ENCODE assay signal across 17 mouse cellular contexts in the genomic region with DNA sequence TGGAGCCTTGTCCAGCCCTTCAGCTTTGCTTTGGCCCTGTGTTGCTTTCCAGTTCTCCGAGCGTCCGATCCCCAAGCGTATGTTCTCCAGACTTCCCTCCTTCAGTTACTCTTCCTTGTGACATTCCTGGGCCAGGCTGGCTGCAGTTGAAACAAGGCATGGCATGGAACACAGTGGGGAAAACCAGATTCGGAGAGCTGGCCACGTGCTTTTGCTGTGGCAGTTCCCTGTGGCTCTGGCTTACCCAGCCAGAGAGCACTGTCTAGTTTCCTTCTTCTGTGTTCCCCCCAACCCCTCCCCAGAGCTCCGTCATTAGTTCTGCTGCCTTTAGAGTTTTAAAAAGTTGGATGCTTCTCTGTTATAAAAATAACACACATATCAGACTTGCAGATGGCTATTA.
DNase-seq lines count a peak whose midpoint lies in the region; ATAC-seq and TF ChIP-seq lines count a peak whose summit lies in the region.
"Had no signal": no experiment of that assay in that cellular context is flagged by ENCODE, and none has a peak within 500 bp of the region (broad histone marks: within the 10 kb centered on the region; RNA-seq: fewer than 3 reads in every experiment).

No protein-coding gene starts in this region.

- no peaks in the 10 kb centered on the region for H3K9me3 ChIP-seq in embryonic facial prominence, embryonic 12.5 days
- H3K9me3 ChIP-seq in embryonic facial prominence, embryonic 10.5 days, result no peaks in the 10 kb centered on the region
- no peaks in the 10 kb centered on the region for H3K9me3 ChIP-seq in hindbrain, embryonic 10.5 days
- no peaks in the 10 kb centered on the region for H3K9me3 ChIP-seq in hindbrain, postnatal 0 days (ENCODE audit: low read length)
- H3K9me3 ChIP-seq in stomach, embryonic 15.5 days, result no peaks in the 10 kb centered on the region
- no peaks in the 10 kb centered on the region for H3K9me3 ChIP-seq in stomach, postnatal 0 days (ENCODE audit: control insufficient read depth, low read length)
- H3K9me3 ChIP-seq in neural tube, embryonic 13.5 days, result no peaks in the 10 kb centered on the region
- H3K9me3 ChIP-seq: embryonic facial prominence, embryonic 13.5 days had no signal

- H3K27me3 ChIP-seq in embryonic facial prominence, embryonic 12.5 days, result no peaks in the 10 kb centered on the region
- H3K27me3 ChIP-seq in embryonic facial prominence, embryonic 10.5 days (replicated peaks; ENCODE audit: low read depth, poor library complexity, severe bottlenecking), result peaks cover 21% of the 10 kb centered on the region
- peaks cover 21% of the 10 kb centered on the region for H3K27me3 ChIP-seq in hindbrain, embryonic 10.5 days (ENCODE audit: insufficient read depth, poor library complexity, severe bottlenecking)
- no peaks in the 10 kb centered on the region for H3K27me3 ChIP-seq in hindbrain, postnatal 0 days (ENCODE audit: insufficient read depth, low read length)
- H3K27me3 ChIP-seq in stomach, embryonic 15.5 days (replicated peaks), result no peaks in the 10 kb centered on the region
- no peaks in the 10 kb centered on the region for H3K27me3 ChIP-seq in stomach, postnatal 0 days (ENCODE audit: control insufficient read depth, insufficient read depth, low read length)
- 0 out of 2 replicates have a peak, but pooled peaks cover 9% of the 10 kb centered on the region for H3K27me3 ChIP-seq in neural tube, embryonic 13.5 days
- H3K27me3 ChIP-seq: embryonic facial prominence, embryonic 13.5 days had no signal

- 0 out of 2 replicates have a peak overlapping the region, but pooled peaks have one; percentile 18 for H3K27ac ChIP-seq in embryonic facial prominence, embryonic 12.5 days
- no peak overlapping the region for H3K27ac ChIP-seq in embryonic facial prominence, embryonic 10.5 days (replicated peaks)
- H3K27ac ChIP-seq in hindbrain, embryonic 10.5 days, result peak overlapping the region; percentile 82
- H3K27ac ChIP-seq in hindbrain, postnatal 0 days, result no peak overlapping the region
- H3K27ac ChIP-seq in stomach, embryonic 15.5 days, result no peak overlapping the region
- no peak overlapping the region for H3K27ac ChIP-seq in stomach, postnatal 0 days (replicated peaks)
- H3K27ac ChIP-seq in neural tube, embryonic 13.5 days (replicated peaks), result peak overlapping the region; percentile 83; the same call in 1 of the 2 replicates
- H3K27ac ChIP-seq: embryonic facial prominence, embryonic 13.5 days had no signal

- WGBS in embryonic facial prominence, embryonic 12.5 days, result 57% methylated on average over 7 of the region's 7 CpGs
- 74% methylated on average over 7 of the region's 7 CpGs for WGBS in embryonic facial prominence, embryonic 10.5 days
- WGBS in hindbrain, embryonic 10.5 days, result 73% methylated on average over 7 of the region's 7 CpGs
- 55% methylated on average over 7 of the region's 7 CpGs for WGBS in hindbrain, postnatal 0 days
- 53% methylated on average over 7 of the region's 7 CpGs for WGBS in stomach, embryonic 15.5 days
- WGBS in stomach, postnatal 0 days, result 47% methylated on average over 7 of the region's 7 CpGs
- WGBS in neural tube, embryonic 13.5 days, result 31% methylated on average over 7 of the region's 7 CpGs

- no peak overlapping the region for H3K9ac ChIP-seq in embryonic facial prominence, embryonic 12.5 days
- no peak overlapping the region for H3K9ac ChIP-seq in hindbrain, postnatal 0 days (replicated peaks; ENCODE audit: low read length)
- no peak overlapping the region for H3K9ac ChIP-seq in stomach, embryonic 15.5 days
- no peak overlapping the region for H3K9ac ChIP-seq in stomach, postnatal 0 days (ENCODE audit: low read length)
- no peak overlapping the region for H3K9ac ChIP-seq in neural tube, embryonic 13.5 days
- H3K9ac ChIP-seq: embryonic facial prominence, embryonic 13.5 days; liver, postnatal 0 days had no signal

- peaks cover 16% of the 10 kb centered on the region; the same call in 1 of the 2 replicates for H3K4me1 ChIP-seq in embryonic facial prominence, embryonic 12.5 days
- H3K4me1 ChIP-seq in embryonic facial prominence, embryonic 10.5 days, result peaks cover 22% of the 10 kb centered on the region
- H3K4me1 ChIP-seq in hindbrain, embryonic 10.5 days (replicated peaks), result peaks cover 26% of the 10 kb centered on the region
- peaks cover 3% of the 10 kb centered on the region; the same call in 1 of the 2 replicates for H3K4me1 ChIP-seq in hindbrain, postnatal 0 days (ENCODE audit: insufficient read depth, low read length)
- H3K4me1 ChIP-seq in stomach, embryonic 15.5 days, result 0 out of 2 replicates have a peak, but pooled peaks cover 9% of the 10 kb centered on the region
- no peaks in the 10 kb centered on the region for H3K4me1 ChIP-seq in stomach, postnatal 0 days (replicated peaks; ENCODE audit: control insufficient read depth, insufficient read depth)
- peaks cover 37% of the 10 kb centered on the region for H3K4me1 ChIP-seq in neural tube, embryonic 13.5 days (replicated peaks)

- no peak for DNase-seq in embryonic facial prominence, embryonic 10.5 days (ENCODE audit: low spot score)
- no peak for DNase-seq in hindbrain, embryonic 10.5 days (ENCODE audit: low spot score)
- DNase-seq in hindbrain, postnatal 0 days (ENCODE audit: low spot score), result no peak
- DNase-seq in stomach, postnatal 0 days (ENCODE audit: low spot score), result no peak
- DNase-seq: adrenal gland, postnatal 36 days; cerebellum, postnatal 10 days; kidney, adult 11 months; layer of hippocampus, postnatal 36 days; left cerebral cortex, postnatal 4 days; liver, postnatal 0 days; right cerebral cortex, postnatal 4 days had no signal

- no peak overlapping the region for H3K4me3 ChIP-seq in embryonic facial prominence, embryonic 12.5 days
- no peak overlapping the region for H3K4me3 ChIP-seq in embryonic facial prominence, embryonic 10.5 days
- H3K4me3 ChIP-seq in hindbrain, embryonic 10.5 days, result no peak overlapping the region
- H3K4me3 ChIP-seq in hindbrain, postnatal 0 days (ENCODE audit: low read length), result no peak overlapping the region
- H3K4me3 ChIP-seq in stomach, embryonic 15.5 days (replicated peaks), result no peak overlapping the region
- H3K4me3 ChIP-seq in stomach, postnatal 0 days (ENCODE audit: low read depth, low read length), result no peak overlapping the region
- H3K4me3 ChIP-seq in neural tube, embryonic 13.5 days, result no peak overlapping the region
- H3K4me3 ChIP-seq: embryonic facial prominence, embryonic 13.5 days had no signal

- no peak for ATAC-seq in embryonic facial prominence, embryonic 12.5 days (ENCODE audit: insufficient number of reproducible peaks, insufficient read depth, low FRiP score, low TSS enrichment)
- ATAC-seq in hindbrain, postnatal 0 days, result no peak
- ATAC-seq in stomach, embryonic 15.5 days (ENCODE audit: insufficient read depth, low FRiP score, low read depth), result no peak
- ATAC-seq in stomach, postnatal 0 days (ENCODE audit: low FRiP score, low TSS enrichment), result no peak
- ATAC-seq in neural tube, embryonic 13.5 days (ENCODE audit: low read depth), result no peak
- no peak for ATAC-seq in cerebellum, adult (ENCODE audit: insufficient number of reproducible peaks, low FRiP score, low TSS enrichment)
- ATAC-seq: liver, postnatal 0 days; midbrain, embryonic 16.5 days had no signal

- H3K36me3 ChIP-seq in embryonic facial prominence, embryonic 12.5 days, result no peaks in the 10 kb centered on the region
- no peaks in the 10 kb centered on the region for H3K36me3 ChIP-seq in embryonic facial prominence, embryonic 10.5 days (replicated peaks)
- H3K36me3 ChIP-seq in hindbrain, embryonic 10.5 days, result no peaks in the 10 kb centered on the region
- H3K36me3 ChIP-seq in hindbrain, postnatal 0 days (ENCODE audit: insufficient read depth, low read length), result no peaks in the 10 kb centered on the region
- no peaks in the 10 kb centered on the region for H3K36me3 ChIP-seq in stomach, embryonic 15.5 days
- no peaks in the 10 kb centered on the region for H3K36me3 ChIP-seq in stomach, postnatal 0 days (ENCODE audit: control insufficient read depth, insufficient read depth, low read length)
- H3K36me3 ChIP-seq in neural tube, embryonic 13.5 days, result no peaks in the 10 kb centered on the region
- H3K36me3 ChIP-seq: embryonic facial prominence, embryonic 13.5 days had no signal

- TF ChIP-seq CTCF in hindbrain, postnatal 0 days (IDR thresholded peaks at IDR 0.05; ENCODE audit: low read depth), result no peak
- TF ChIP-seq CTCF in stomach, postnatal 0 days (IDR thresholded peaks at IDR 0.05; ENCODE audit: low read depth), result no peak

- H3K4me2 ChIP-seq in embryonic facial prominence, embryonic 12.5 days (replicated peaks), result no peak overlapping the region
- H3K4me2 ChIP-seq in hindbrain, postnatal 0 days (ENCODE audit: low read depth, low read length), result no peak overlapping the region
- H3K4me2 ChIP-seq in stomach, embryonic 15.5 days, result 0 out of 2 replicates have a peak overlapping the region, but pooled peaks have one; percentile 13
- H3K4me2 ChIP-seq in stomach, postnatal 0 days (replicated peaks; ENCODE audit: low read depth), result no peak overlapping the region
- H3K4me2 ChIP-seq in neural tube, embryonic 13.5 days, result peak overlapping the region; percentile 48
- H3K4me2 ChIP-seq: embryonic facial prominence, embryonic 13.5 days had no signal

- TF ChIP-seq EP300 in stomach, postnatal 0 days (optimal IDR thresholded peaks at IDR 0.05), result no peak

Comparison
In these comparisons a context has a peak if more than half of its experiments do, and no peak if none do; other contexts are left out.
1. H3K27ac ChIP-seq: peak in embryonic facial prominence, embryonic 12.5 days (single experiment), hindbrain, embryonic 10.5 days (single experiment) and neural tube, embryonic 13.5 days (single experiment); none in embryonic facial prominence, embryonic 10.5 days (single experiment), hindbrain, postnatal 0 days (single experiment), stomach, embryonic 15.5 days (single experiment) and stomach, postnatal 0 days (single experiment).
2. H3K4me2 ChIP-seq: peak in stomach, embryonic 15.5 days (single experiment) and neural tube, embryonic 13.5 days (single experiment); none in embryonic facial prominence, embryonic 12.5 days (single experiment), hindbrain, postnatal 0 days (single experiment) and stomach, postnatal 0 days (single experiment).